Mouse (Mus musculus) heart, postnatal 0 days (tissue): Measurements from ENCODE around the gene Slc30a9.

Experiments
- CTCF ChIP-seq: IDR thresholded peaks from 2 replicates; pipeline ENCODE4 v1.5.1; 2016; ENCODE audit warnings: antibody characterized with exemption, control low read depth, low read depth
- EP300 ChIP-seq: IDR thresholded peaks from 2 replicates; pipeline ENCODE4 v1.6.1; 2016; ENCODE audit warnings: antibody characterized with exemption, low read depth

DNA sequence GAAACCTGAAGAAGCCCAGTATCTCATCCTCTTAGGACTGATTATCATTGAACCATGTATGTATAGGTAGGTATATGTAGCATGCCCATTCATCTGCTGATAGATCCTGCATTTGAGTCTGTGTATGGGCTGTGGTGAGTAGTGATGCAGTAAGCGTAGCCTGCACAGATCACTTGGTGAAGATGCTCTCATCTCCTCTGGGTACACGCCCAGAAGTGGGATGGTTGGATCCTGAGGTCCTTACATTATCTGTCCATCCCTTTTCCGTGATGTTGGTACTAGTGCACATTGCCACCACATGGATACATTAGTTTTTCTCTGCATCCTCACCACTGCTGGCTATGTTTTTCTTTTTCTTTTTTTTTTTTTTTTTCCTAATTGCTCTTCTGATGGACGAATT is 26.9 kb upstream of the Slc30a9 start:
- no peak for TF ChIP-seq CTCF
- TF ChIP-seq EP300: no peak
